Mouse (Mus musculus) midbrain, embryonic 10.5 days (tissue): Measurements from ENCODE around the gene Tepsin. TPM values are rescaled to one million over a fixed set of nuclear protein-coding genes. Genes with fewer than 3 reads are reported as not detected.
A peak's percentile ranks its signal among the peaks of the same experiment; 100 is the strongest.

Experiments
- DNase-seq: peaks from one replicate; pipeline ENCODE4 v3.0.0-alpha.2; 2017; ENCODE audit warnings: low spot score
- H3K27ac ChIP-seq: fragments of 300-500 bp; sonication (generic); replicated peaks from 2 replicates; pipeline ENCODE4 v1.5.1; 2016; ENCODE audit warnings: mild to moderate bottlenecking
- H3K27me3 ChIP-seq: fragments of 300-500 bp; sonication (generic); 2 replicates; pipeline ENCODE4 v1.6.1; 2016; ENCODE audit warnings: low read depth, mild to moderate bottlenecking; ENCODE audit not compliant: poor library complexity, severe bottlenecking
- H3K36me3 ChIP-seq: fragments of 300-500 bp; sonication (generic); 2 replicates; pipeline ENCODE4 v1.6.1; 2016; ENCODE audit warnings: mild to moderate bottlenecking, moderate library complexity
- H3K4me1 ChIP-seq: fragments of 300-500 bp; sonication (generic); 2 replicates; pipeline ENCODE4 v1.6.1; 2016
- H3K4me3 ChIP-seq: fragments of 300-500 bp; sonication (generic); 2 replicates; pipeline ENCODE4 v1.5.1; 2016; ENCODE audit warnings: mild to moderate bottlenecking, moderate library complexity
- H3K9me3 ChIP-seq: fragments of 300-500 bp; sonication (generic); replicated peaks from 2 replicates; pipeline ENCODE4 v1.6.1; 2016; ENCODE audit warnings: mild to moderate bottlenecking
- WGBS: fragments of 180-500 bp; shearing (Covaris S2); methylation state at CpG from one replicate; pipeline ENCODE4 v1.1.7; 2016; 5-methylcytosine and 5-hydroxymethylcytosine counted together
- polyA plus RNA-seq: library from polyadenylated mRNA; unstranded; fragments of >200 nt; fragmentation: Nextera tagmentation; extraction: Ambion mirVana; gene quantifications from 2 replicates; pipeline ENCODE4 v1.2.1, GENCODE M21; 2016

Gene Tepsin
- polyA plus RNA-seq, 1 experiment from 2014 or later = 21.2 TPM

- peaks cover 33% of the 10 kb centered on the region for H3K4me1 ChIP-seq
- no peaks in the 10 kb centered on the region for H3K9me3 ChIP-seq
- H3K27ac ChIP-seq = no peak overlapping the region
- 89% methylated on average over 27 of the region's 27 CpGs for WGBS
- peaks cover 54% of the 10 kb centered on the region for H3K27me3 ChIP-seq
- DNase-seq = no peak
- H3K36me3 ChIP-seq = peaks cover 100% of the 10 kb centered on the region
- H3K4me3 ChIP-seq = no peak overlapping the region
Observed at GRCm38 (mm10) chr11:120070286-120070930, 28.1 kb downstream of the Tepsin start.

DNA sequence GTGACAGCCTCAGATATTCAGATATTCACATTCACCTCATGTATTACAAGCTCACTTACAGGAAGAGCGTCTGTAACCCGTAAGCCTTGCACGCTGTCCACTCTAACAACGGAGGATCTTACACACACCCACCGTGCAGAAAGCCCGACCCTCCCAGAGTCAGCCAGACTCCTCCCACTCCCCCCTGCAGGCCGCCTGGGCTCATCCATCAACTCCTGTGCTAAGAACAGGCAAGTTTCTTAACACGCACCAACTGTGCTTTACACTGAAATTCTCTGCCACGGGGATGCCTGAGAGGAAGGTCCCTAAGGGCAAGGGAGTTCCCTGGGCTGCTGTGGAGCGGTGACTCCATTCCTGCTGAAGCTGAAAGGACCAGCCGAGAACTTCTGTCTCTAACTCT is 29.3 kb downstream of the Tepsin start:
- Histone ChIP-seq H3K36me3 (peaks cover 100% of the 10 kb centered on the region), H3K4me1 (peaks cover 39% of the 10 kb centered on the region), H3K9me3 (no peaks in the 10 kb centered on the region), H3K4me3 (no peak overlapping the region), H3K27ac (no peak overlapping the region), H3K27me3 (peaks cover 54% of the 10 kb centered on the region)
- DNase-seq = no peak
- WGBS = 70% methylated on average over 11 of the region's 11 CpGs

DNA sequence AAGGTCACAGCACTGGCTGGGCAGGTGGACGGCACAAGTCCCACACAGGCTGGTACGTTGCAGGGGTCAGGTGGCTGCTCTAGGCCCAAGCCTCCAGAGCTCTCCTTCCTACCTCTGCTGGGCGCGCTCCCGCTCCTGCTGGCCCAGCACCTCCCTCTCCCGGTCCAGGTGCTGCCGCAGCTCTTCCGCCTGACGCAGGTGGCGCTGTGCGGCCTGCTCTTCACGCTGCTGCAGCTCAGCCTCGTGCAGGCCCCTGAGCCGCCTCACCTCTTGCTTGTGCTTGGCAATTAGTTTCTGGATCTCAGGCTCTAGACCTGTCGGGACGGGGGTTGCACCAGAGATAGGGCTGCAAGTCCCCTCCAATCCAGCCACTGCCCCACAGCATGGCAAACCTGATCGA is 30.7 kb downstream of the Tepsin start:
- Histone ChIP-seq H3K4me1 (peaks cover 39% of the 10 kb centered on the region), H3K4me3 (no peak overlapping the region), H3K27ac (no peak overlapping the region), H3K9me3 (no peaks in the 10 kb centered on the region), H3K36me3 (peaks cover 100% of the 10 kb centered on the region), H3K27me3 (peaks cover 46% of the 10 kb centered on the region)
- WGBS = 46% methylated on average over 17 of the region's 17 CpGs
- DNase-seq = no peak

DNA sequence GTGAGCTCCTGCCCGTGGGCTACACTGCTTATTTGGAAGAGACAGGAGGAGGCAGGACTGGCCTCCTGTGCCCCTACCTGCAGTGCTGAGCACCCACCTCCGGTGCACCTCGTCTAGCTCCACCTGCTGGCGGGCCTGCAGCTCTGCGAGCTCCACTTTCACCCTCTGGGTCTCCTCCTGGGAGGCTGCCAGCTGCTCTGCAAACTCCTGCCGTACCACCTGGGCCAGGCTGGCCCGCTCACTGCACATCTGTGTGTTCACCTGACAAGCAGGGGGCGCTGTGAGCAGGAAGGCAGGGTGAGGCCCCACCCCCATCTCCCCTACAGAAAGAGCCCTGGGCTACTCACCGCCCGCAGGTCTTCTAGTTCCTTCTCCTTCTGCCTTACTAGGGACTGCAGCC is 33.2 kb downstream of the Tepsin start:
- WGBS = 40% methylated on average over 10 of the region's 10 CpGs
- no peaks in the 10 kb centered on the region for H3K9me3 ChIP-seq
- peak; percentile 51 for DNase-seq
- peaks cover 29% of the 10 kb centered on the region for H3K27me3 ChIP-seq
- H3K4me3 ChIP-seq = no peak overlapping the region
- peaks cover 77% of the 10 kb centered on the region for H3K36me3 ChIP-seq
- H3K27ac ChIP-seq = peak overlapping the region; percentile 33; the same call in 1 of the 2 replicates
- peaks cover 19% of the 10 kb centered on the region for H3K4me1 ChIP-seq

- no peak for DNase-seq
- Histone ChIP-seq H3K36me3 (peaks cover 71% of the 10 kb centered on the region), H3K4me1 (peaks cover 17% of the 10 kb centered on the region), H3K27ac (no peak overlapping the region), H3K4me3 (no peak overlapping the region), H3K27me3 (peaks cover 22% of the 10 kb centered on the region), H3K9me3 (no peaks in the 10 kb centered on the region)
- WGBS = 92% methylated on average over 11 of the region's 11 CpGs
Observed at GRCm38 (mm10) chr11:120064668-120065040, 33.9 kb downstream of the Tepsin start.

- DNase-seq = no peak
- peaks cover 66% of the 10 kb centered on the region for H3K36me3 ChIP-seq
- 91% methylated on average over 13 of the region's 13 CpGs for WGBS
Observed at GRCm38 (mm10) chr11:120064006-120064667, 34.4 kb downstream of the Tepsin start.

GRCm38 (mm10) chr11:120063326-120063725 is 35.2 kb downstream of the Tepsin start:
- Histone ChIP-seq H3K27me3 (peaks cover 9% of the 10 kb centered on the region; the same call in 1 of the 2 replicates), H3K4me1 (peaks cover 10% of the 10 kb centered on the region; the same call in 1 of the 2 replicates), H3K4me3 (no peak overlapping the region), H3K9me3 (no peaks in the 10 kb centered on the region), H3K36me3 (peaks cover 58% of the 10 kb centered on the region), H3K27ac (no peak overlapping the region)
- WGBS = 94% methylated on average over 5 of the region's 5 CpGs
- no peak for DNase-seq

More at GRCm38 (mm10) chr11:120064006-120064667, 34.4 kb downstream of the Tepsin start:
- Histone ChIP-seq H3K27me3 (peaks cover 17% of the 10 kb centered on the region), H3K9me3 (no peaks in the 10 kb centered on the region), H3K27ac (no peak overlapping the region), H3K4me1 (peaks cover 15% of the 10 kb centered on the region), H3K4me3 (no peak overlapping the region)

GRCm38 (mm10) chr11:120060634-120061033 is 37.9 kb downstream of the Tepsin start:
- Histone ChIP-seq H3K27me3 (no peaks in the 10 kb centered on the region), H3K4me1 (peaks cover 7% of the 10 kb centered on the region; the same call in 1 of the 2 replicates), H3K4me3 (no peak overlapping the region), H3K36me3 (peaks cover 31% of the 10 kb centered on the region), H3K9me3 (no peaks in the 10 kb centered on the region), H3K27ac (no peak overlapping the region)
- WGBS = 90% methylated on average over 8 of the region's 8 CpGs
- no peak for DNase-seq

- Histone ChIP-seq H3K27me3 (peaks cover 1% of the 10 kb centered on the region; the same call in 1 of the 2 replicates), H3K27ac (no peak overlapping the region), H3K4me3 (no peak overlapping the region), H3K9me3 (no peaks in the 10 kb centered on the region), H3K36me3 (no peaks in the 10 kb centered on the region), H3K4me1 (peaks cover 7% of the 10 kb centered on the region)
- no peak for DNase-seq
- 88% methylated on average over 12 of the region's 12 CpGs for WGBS
Observed at GRCm38 (mm10) chr11:120055953-120056732, 42.4 kb downstream of the Tepsin start.

DNA sequence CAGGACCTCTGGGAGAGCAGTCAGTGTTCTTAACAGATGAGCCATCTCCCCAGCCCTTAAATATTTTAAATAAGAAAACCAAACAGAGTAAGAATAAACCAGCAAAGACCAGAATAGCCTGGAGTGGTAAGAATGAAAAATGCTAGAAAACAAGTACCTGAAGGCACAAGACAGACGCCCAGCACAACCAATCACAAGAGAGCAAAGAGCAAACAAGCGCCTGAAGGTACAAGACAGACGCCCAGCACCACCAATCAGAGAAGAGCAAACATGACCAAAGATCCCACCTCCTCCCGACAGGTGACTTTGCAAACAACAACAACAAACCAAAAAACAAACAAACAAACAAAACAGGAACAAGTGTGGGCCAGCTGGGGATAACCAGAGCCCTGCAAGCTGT is 44.7 kb downstream of the Tepsin start:
- no peaks in the 10 kb centered on the region for H3K36me3 ChIP-seq
- H3K27me3 ChIP-seq = peaks cover 22% of the 10 kb centered on the region
- WGBS = 88% methylated on average over 4 of the region's 4 CpGs
- H3K4me1 ChIP-seq = peaks cover 14% of the 10 kb centered on the region
- no peaks in the 10 kb centered on the region for H3K9me3 ChIP-seq
- no peak overlapping the region for H3K27ac ChIP-seq
- no peak overlapping the region for H3K4me3 ChIP-seq
- no peak for DNase-seq

GRCm38 (mm10) chr11:120052274-120052673 is 46.3 kb downstream of the Tepsin start:
- no peaks in the 10 kb centered on the region for H3K9me3 ChIP-seq
- WGBS = 88% methylated on average over 9 of the region's 9 CpGs
- no peak for DNase-seq

DNA sequence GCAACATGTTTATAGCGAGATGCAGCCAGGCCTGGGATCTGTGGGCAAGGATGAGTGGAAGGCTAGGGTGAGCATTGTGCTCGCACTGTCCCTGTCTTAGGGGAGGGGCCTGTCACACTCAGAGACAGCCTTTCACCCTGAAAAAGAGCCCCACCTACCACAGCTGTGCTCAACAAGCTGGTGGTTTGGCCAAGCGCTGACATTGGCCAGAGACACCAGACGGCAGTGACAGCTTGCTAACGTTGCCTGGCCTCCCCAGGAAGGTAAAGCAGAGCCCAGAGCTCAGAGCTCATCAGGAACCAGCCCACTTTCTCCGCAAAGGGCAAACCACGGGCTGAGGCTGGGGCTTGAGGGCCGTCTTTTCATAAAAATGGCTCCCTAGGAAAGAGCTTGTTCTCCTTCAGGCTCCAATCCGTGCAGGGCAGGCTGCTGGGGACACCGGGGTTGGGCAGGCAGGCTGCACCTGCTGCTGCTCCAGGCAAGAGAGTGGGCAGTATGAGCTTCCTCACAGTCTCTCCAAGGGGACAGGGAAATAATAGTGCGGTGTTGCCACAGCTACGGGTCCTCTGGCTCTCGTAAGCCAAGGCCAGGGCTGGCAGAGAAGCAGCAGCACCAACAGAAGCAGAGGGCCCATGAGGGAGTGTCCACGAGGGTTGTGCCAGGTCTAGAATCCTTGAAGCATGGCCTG is 47.3 kb downstream of the Tepsin start:
- peaks cover 48% of the 10 kb centered on the region for H3K27me3 ChIP-seq
- no peaks in the 10 kb centered on the region for H3K9me3 ChIP-seq
- 54% methylated on average over 14 of the region's 14 CpGs for WGBS
- H3K36me3 ChIP-seq = no peaks in the 10 kb centered on the region
- peak overlapping the region; percentile 49; the same call in 1 of the 2 replicates for H3K27ac ChIP-seq
- DNase-seq = no peak
- peaks cover 40% of the 10 kb centered on the region for H3K4me1 ChIP-seq
- no peak overlapping the region for H3K4me3 ChIP-seq

More at GRCm38 (mm10) chr11:120052274-120052673, 46.3 kb downstream of the Tepsin start:
- H3K4me1 ChIP-seq = peaks cover 30% of the 10 kb centered on the region
- H3K4me3 ChIP-seq = no peak overlapping the region
- no peaks in the 10 kb centered on the region for H3K36me3 ChIP-seq
- no peak overlapping the region for H3K27ac ChIP-seq
- peaks cover 38% of the 10 kb centered on the region for H3K27me3 ChIP-seq
